Mouse (Mus musculus) heart, embryonic 13.5 days (tissue): ENCODE data around the gene Qpctl. TPM values are rescaled to one million over a fixed set of nuclear protein-coding genes. Genes with fewer than 3 reads are reported as not detected.

Experiments
- ATAC-seq: fragments of 200-750 bp; cut with Nextera tagmentation; 2 replicates; pipeline ENCODE4 v1.8.0; 2017; ENCODE audit warnings: moderate TSS enrichment; ENCODE audit not compliant: insufficient number of reproducible peaks, low FRiP score, low TSS enrichment; ENCODE audit errors: extremely low read depth
- H3K27ac ChIP-seq: fragments of 300-500 bp; sonication (generic); replicated peaks from 2 replicates; pipeline ENCODE4 v1.5.1; 2015; ENCODE audit warnings: moderate library complexity, mild to moderate bottlenecking, inconsistent platforms
- H3K27me3 ChIP-seq: fragments of 300-500 bp; sonication (generic); replicated peaks from 2 replicates; pipeline ENCODE4 v1.6.1; 2015; ENCODE audit warnings: mild to moderate bottlenecking, inconsistent platforms
- H3K36me3 ChIP-seq: fragments of 300-500 bp; sonication (generic); 2 replicates; pipeline ENCODE4 v1.6.1; 2015; ENCODE audit warnings: mild to moderate bottlenecking, inconsistent platforms
- H3K4me1 ChIP-seq: fragments of 300-500 bp; sonication (generic); 2 replicates; pipeline ENCODE4 v1.6.1; 2015; ENCODE audit warnings: inconsistent platforms
- H3K4me2 ChIP-seq: fragments of 300-500 bp; sonication (generic); 2 replicates; pipeline ENCODE4 v1.6.1; 2015; ENCODE audit warnings: inconsistent platforms, mild to moderate bottlenecking, moderate library complexity
- H3K4me3 ChIP-seq: fragments of 300-500 bp; sonication (generic); 2 replicates; pipeline ENCODE4 v1.5.1; 2015; ENCODE audit warnings: moderate library complexity, mild to moderate bottlenecking, inconsistent platforms
- H3K9ac ChIP-seq: fragments of 300-500 bp; sonication (generic); 2 replicates; pipeline ENCODE4 v1.6.1; 2015; ENCODE audit warnings: inconsistent platforms, mild to moderate bottlenecking, moderate library complexity
- H3K9me3 ChIP-seq: fragments of 300-500 bp; sonication (generic); 2 replicates; pipeline ENCODE4 v1.6.1; 2016; ENCODE audit warnings: inconsistent platforms
- WGBS: fragments of 180-500 bp; shearing (Covaris S2); methylation state at CpG from one replicate; pipeline ENCODE4 v1.1.7; 2015; ENCODE audit warnings: mixed read lengths; 5-methylcytosine and 5-hydroxymethylcytosine counted together
- polyA plus RNA-seq: library from polyadenylated mRNA; unstranded; fragments of >200 nt; fragmentation: Nextera tagmentation; extraction: Ambion mirVana; gene quantifications from 2 replicates; pipeline ENCODE4 v1.2.1, GENCODE M21; 2015

The Qpctl gene
- polyA plus RNA-seq, 1 experiment from 2014 or later = 9.7 TPM

GRCm38 (mm10) chr7:19177216-19177615 lies 28.1 kb upstream of the Qpctl start:
- H3K4me2 ChIP-seq = no peak overlapping the region
- 68% methylated on average over 7 of the region's 7 CpGs for WGBS
- H3K27me3 ChIP-seq = peaks cover 63% of the 10 kb centered on the region
- no peak for ATAC-seq
- H3K27ac ChIP-seq = no peak overlapping the region
- H3K9ac ChIP-seq = no peak overlapping the region
- H3K4me3 ChIP-seq = no peak overlapping the region
- peaks cover 55% of the 10 kb centered on the region for H3K4me1 ChIP-seq
- 0 out of 2 replicates have a peak, but pooled peaks cover 6% of the 10 kb centered on the region for H3K9me3 ChIP-seq
- H3K36me3 ChIP-seq = no peaks in the 10 kb centered on the region

DNA sequence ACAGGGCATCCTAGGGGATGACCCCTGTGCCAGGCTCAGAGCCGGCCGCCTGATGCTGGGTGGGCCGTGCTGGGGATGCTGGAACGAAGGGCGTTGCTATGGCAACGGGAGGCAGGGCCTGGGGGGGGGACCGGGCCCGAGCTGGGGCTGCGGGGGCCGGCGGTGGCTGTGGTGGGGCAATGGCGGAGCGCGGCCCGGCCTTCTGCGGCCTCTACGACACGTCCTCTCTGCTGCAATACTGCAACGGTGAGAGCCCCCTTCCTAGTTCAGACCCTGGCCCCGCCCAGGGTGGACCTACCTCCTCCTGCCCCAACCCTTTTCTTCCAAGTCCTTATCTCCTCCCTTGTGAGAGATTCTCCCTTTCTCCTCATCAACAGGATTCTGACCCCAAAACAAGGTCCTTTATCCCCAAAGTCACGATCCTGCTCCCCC lies 27.4 kb upstream of the Qpctl start:
- no peak for ATAC-seq
- peak overlapping the region; percentile 34 for H3K4me3 ChIP-seq
- peaks cover 55% of the 10 kb centered on the region for H3K4me1 ChIP-seq
- 0 out of 2 replicates have a peak, but pooled peaks cover 6% of the 10 kb centered on the region for H3K9me3 ChIP-seq
- H3K36me3 ChIP-seq = no peaks in the 10 kb centered on the region
- H3K27ac ChIP-seq = no peak overlapping the region
- peak overlapping the region; percentile 47; the same call in 1 of the 2 replicates for H3K9ac ChIP-seq
- H3K4me2 ChIP-seq = peak overlapping the region; percentile 51
- 8% methylated on average over 21 of the region's 21 CpGs for WGBS
- peaks cover 63% of the 10 kb centered on the region for H3K27me3 ChIP-seq

GRCm38 (mm10) chr7:19175708-19176515 lies 26.8 kb upstream of the Qpctl start, which contains the start of gene Eml2:
Gene Eml2 (plus strand): TSS chr7:19176421.
- Histone ChIP-seq H3K27me3 (peaks cover 63% of the 10 kb centered on the region), H3K27ac (no peak within 1 kb of the TSS), H3K4me2 (peak within 1 kb of the TSS; percentile 51), H3K36me3 (no peaks in the 10 kb centered on the region), H3K9me3 (0 out of 2 replicates have a peak, but pooled peaks cover 6% of the 10 kb centered on the region), H3K9ac (peak within 1 kb of the TSS; percentile 47; the same call in 1 of the 2 replicates), H3K4me1 (peaks cover 58% of the 10 kb centered on the region), H3K4me3 (peak within 1 kb of the TSS; percentile 34)
- 2% methylated on average over 30 of the region's 30 CpGs for WGBS
- no peak for ATAC-seq

DNA sequence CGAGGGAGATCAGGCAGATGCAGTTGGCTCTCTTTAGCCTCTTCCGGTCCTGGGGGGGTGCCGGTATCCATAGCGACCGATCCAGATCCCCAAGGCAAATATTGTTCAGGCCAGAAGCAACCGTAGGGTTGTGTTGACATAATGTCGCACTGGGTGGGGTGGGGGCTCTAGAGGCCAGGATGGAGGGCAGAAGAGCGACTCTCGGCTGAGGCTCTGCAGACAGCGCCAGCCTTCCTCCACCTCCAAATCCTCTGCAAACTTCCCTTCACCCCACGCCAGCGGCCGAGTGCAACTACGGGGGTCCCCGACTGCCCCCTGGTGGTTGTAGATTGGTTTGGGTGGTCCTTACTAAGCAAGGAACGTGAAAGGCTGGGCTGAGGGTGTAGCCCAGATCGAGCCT lies 23.8 kb upstream of the Qpctl start:
- Histone ChIP-seq H3K4me2 (peak overlapping the region; percentile 64), H3K4me3 (peak overlapping the region; percentile 35), H3K27me3 (peaks cover 36% of the 10 kb centered on the region), H3K4me1 (peaks cover 61% of the 10 kb centered on the region), H3K9ac (peak overlapping the region; percentile 60; the same call in 1 of the 2 replicates), H3K36me3 (no peaks in the 10 kb centered on the region), H3K27ac (peak overlapping the region; percentile 96), H3K9me3 (no peaks in the 10 kb centered on the region)
- ATAC-seq = no peak
- WGBS = 3% methylated on average over 17 of the region's 17 CpGs

DNA sequence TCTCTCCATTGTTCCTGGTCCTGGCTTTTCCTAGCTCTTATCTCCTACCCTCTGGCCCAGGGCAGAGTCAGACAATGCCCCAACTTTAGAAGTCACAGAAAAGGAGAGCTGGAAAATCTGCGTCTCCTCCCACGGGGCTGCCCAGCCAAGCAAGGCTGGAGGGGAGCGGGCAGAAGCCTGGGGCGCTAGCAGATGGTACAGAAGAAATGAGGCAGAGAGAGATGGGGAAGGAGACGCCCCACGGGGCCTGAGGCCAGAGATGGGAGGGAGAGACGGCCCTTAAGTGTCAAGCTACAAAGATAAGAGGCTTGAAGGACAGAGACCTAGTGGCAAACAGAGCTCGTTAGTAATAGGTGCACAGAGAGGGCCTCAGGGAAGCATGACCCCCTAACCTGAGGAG lies 22.7 kb upstream of the Qpctl start:
- ATAC-seq = no peak
- H3K9me3 ChIP-seq = no peaks in the 10 kb centered on the region
- peaks cover 26% of the 10 kb centered on the region for H3K27me3 ChIP-seq
- no peaks in the 10 kb centered on the region for H3K36me3 ChIP-seq
- peak overlapping the region; percentile 28; the same call in 1 of the 2 replicates for H3K4me2 ChIP-seq
- peak overlapping the region; percentile 60 for H3K9ac ChIP-seq
- H3K27ac ChIP-seq = peak overlapping the region; percentile 96
- no peak overlapping the region for H3K4me3 ChIP-seq
- 18% methylated on average over 8 of the region's 8 CpGs for WGBS
- peaks cover 59% of the 10 kb centered on the region for H3K4me1 ChIP-seq

GRCm38 (mm10) chr7:19170142-19170541 lies 21.1 kb upstream of the Qpctl start:
- Histone ChIP-seq H3K27me3 (peaks cover 10% of the 10 kb centered on the region), H3K4me1 (peaks cover 64% of the 10 kb centered on the region), H3K36me3 (no peaks in the 10 kb centered on the region), H3K9me3 (no peaks in the 10 kb centered on the region), H3K9ac (peak overlapping the region; percentile 70), H3K4me3 (no peak overlapping the region), H3K4me2 (peak overlapping the region; percentile 40), H3K27ac (peak overlapping the region; percentile 96)
- peak; percentile 39; the same call in 1 of the 2 replicates for ATAC-seq
- WGBS = 9% methylated on average over 8 of the region's 8 CpGs

- Histone ChIP-seq H3K4me3 (no peak overlapping the region), H3K27ac (peak overlapping the region; percentile 96), H3K36me3 (no peaks in the 10 kb centered on the region), H3K9me3 (no peaks in the 10 kb centered on the region), H3K4me2 (no peak overlapping the region), H3K9ac (peak overlapping the region; percentile 70), H3K4me1 (peaks cover 71% of the 10 kb centered on the region), H3K27me3 (peaks cover 7% of the 10 kb centered on the region; the same call in 1 of the 2 replicates)
- 62% methylated on average over 10 of the region's 10 CpGs for WGBS
- no peak for ATAC-seq
Observed at GRCm38 (mm10) chr7:19169506-19169905, 20.4 kb upstream of the Qpctl start.

GRCm38 (mm10) chr7:19166990-19167389 lies 17.9 kb upstream of the Qpctl start:
- ATAC-seq = no peak
- H3K9me3 ChIP-seq = no peaks in the 10 kb centered on the region
- H3K4me2 ChIP-seq = no peak overlapping the region
- 85% methylated on average over 3 of the region's 3 CpGs for WGBS
- H3K27ac ChIP-seq = 0 out of 2 replicates have a peak overlapping the region, but pooled peaks have one; percentile 91
- H3K4me3 ChIP-seq = no peak overlapping the region
- peaks cover 16% of the 10 kb centered on the region for H3K27me3 ChIP-seq
- peaks cover 68% of the 10 kb centered on the region for H3K4me1 ChIP-seq
- H3K36me3 ChIP-seq = no peaks in the 10 kb centered on the region
- no peak overlapping the region for H3K9ac ChIP-seq

DNA sequence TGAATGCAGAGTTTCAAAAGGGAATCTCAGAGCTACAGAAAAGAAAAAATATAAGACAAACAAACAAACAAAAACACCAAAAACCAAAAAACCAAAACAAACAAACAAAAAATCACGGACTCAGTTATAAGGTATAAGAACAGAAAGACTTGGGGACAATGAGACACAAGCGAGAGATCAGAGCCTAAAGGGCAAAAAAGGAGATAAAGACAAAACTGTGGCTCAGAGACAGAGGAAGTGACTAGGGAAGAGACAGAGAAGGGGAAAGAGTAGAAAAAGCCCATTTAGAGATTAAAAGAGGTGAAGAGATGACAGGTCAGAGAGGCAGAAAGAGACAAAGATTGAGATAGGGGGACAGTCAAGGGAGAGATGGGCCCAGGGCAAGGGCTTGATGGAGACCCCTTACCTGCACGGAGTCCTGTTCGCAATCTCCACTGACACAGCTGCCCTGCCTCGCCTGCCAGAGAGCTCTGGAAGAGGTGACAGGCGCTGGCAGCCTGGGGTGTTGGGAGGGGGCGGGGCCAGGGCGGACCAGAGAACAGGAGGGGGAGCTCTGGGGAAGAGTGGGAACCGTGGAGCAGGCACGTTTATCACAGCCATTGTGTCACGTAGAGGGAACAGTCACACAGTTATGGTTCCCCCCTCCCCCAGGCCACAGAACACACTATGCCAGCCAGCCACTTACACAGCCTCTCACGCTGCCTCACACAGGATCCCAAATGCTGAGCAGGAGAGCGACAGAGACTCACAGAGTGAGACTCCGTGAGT lies 16.7 kb upstream of the Qpctl start, which contains the start of gene Gipr:
Gene Gipr (minus strand): TSS at position 472 of the 768 bp plus-strand sequence.
- 5% methylated on average over 14 of the region's 14 CpGs for WGBS
- Histone ChIP-seq H3K27ac (peak within 1 kb of the TSS; percentile 91), H3K27me3 (peaks cover 19% of the 10 kb centered on the region), H3K9ac (peak within 1 kb of the TSS; percentile 71), H3K36me3 (no peaks in the 10 kb centered on the region), H3K4me3 (peak within 1 kb of the TSS; percentile 37), H3K4me2 (peak within 1 kb of the TSS; percentile 64), H3K9me3 (no peaks in the 10 kb centered on the region), H3K4me1 (peaks cover 57% of the 10 kb centered on the region)
- peak; percentile 53 for ATAC-seq

DNA sequence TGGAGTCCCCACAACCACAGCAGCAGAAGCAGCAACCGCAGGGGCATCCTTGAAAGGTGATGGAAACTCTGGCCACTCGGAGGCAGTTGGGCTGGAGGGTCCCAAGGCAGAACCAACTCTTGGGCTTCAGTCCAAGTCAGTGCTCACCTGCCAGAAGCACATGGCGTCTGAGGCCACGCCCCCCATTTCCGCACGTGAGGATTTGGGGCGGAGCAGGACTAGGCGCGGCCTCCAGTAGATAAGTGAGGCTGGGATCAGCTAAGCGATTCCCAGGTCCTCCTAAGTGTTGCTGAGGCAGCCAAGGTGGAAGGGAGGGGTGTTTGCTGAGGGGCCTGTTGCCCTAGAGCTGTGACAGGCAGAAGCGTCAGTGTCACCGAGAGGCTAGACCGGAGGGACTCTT lies 15.9 kb upstream of the Qpctl start:
- WGBS = under 1% methylated on average over 13 of the region's 13 CpGs

GRCm38 (mm10) chr7:19164189-19164588 lies 15.1 kb upstream of the Qpctl start:
- Histone ChIP-seq H3K9me3 (no peaks in the 10 kb centered on the region), H3K27ac (no peak overlapping the region), H3K4me3 (peak overlapping the region; percentile 37), H3K27me3 (peaks cover 34% of the 10 kb centered on the region), H3K4me2 (peak overlapping the region; percentile 64), H3K9ac (peak overlapping the region; percentile 71), H3K36me3 (no peaks in the 10 kb centered on the region), H3K4me1 (peaks cover 57% of the 10 kb centered on the region)
- no peak for ATAC-seq
- WGBS = 5% methylated on average over 6 of the region's 6 CpGs

More for the DNA sequence above, 15.9 kb upstream of the Qpctl start:
- peak overlapping the region; percentile 64 for H3K4me2 ChIP-seq
- H3K4me3 ChIP-seq = peak overlapping the region; percentile 37
- ATAC-seq = 0 out of 2 replicates have a peak, but pooled peaks have one; percentile 12
- peaks cover 57% of the 10 kb centered on the region for H3K4me1 ChIP-seq
- no peaks in the 10 kb centered on the region for H3K9me3 ChIP-seq
- H3K9ac ChIP-seq = peak overlapping the region; percentile 71
- no peaks in the 10 kb centered on the region for H3K36me3 ChIP-seq
- H3K27me3 ChIP-seq = peaks cover 26% of the 10 kb centered on the region
- peak overlapping the region; percentile 91 for H3K27ac ChIP-seq
